Mouse (Mus musculus): ENCODE results near the gene Olfr129. TPM values are rescaled to one million over a fixed set of nuclear protein-coding genes. Genes with fewer than 3 reads are reported as not detected.

Gene Olfr129
- not detected in 2 replicates for polyA plus RNA-seq (2012; rRNA removed)

- TF ChIP-seq POLR2A (IDR thresholded peaks at IDR 0.05; ENCODE audit: borderline replicate concordance, insufficient read depth, low read length) = no peak
- no peak for TF ChIP-seq CTCF (IDR thresholded peaks at IDR 0.05; ENCODE audit: borderline replicate concordance, insufficient read depth, low read depth, low read length)
- DNase-seq = no peak
- WGBS = 49% methylated on average over 1 of the region's 1 CpGs
- Histone ChIP-seq H3K27me3 (ENCODE audit: control insufficient read depth, insufficient read depth, low read length) (no peaks in the 10 kb centered on the region), H3K27ac (ENCODE audit: insufficient read depth, low read length) (no peak within 1 kb of the TSS), H3K4me3 (replicated peaks; ENCODE audit: insufficient read depth, low read depth, low read length) (no peak within 1 kb of the TSS), H3K4me1 (ENCODE audit: control insufficient read depth, insufficient read depth, low read length) (no peaks in the 10 kb centered on the region)
Observed at GRCm38 (mm10) chr17:38059979-38060378, at the start of gene Olfr129. Gene Olfr129 (minus strand): TSS chr17:38060079.

- DNase-seq = no peak
- Histone ChIP-seq H3K4me1 (ENCODE audit: control insufficient read depth, insufficient read depth, low read length) (no peaks in the 10 kb centered on the region), H3K4me3 (replicated peaks; ENCODE audit: insufficient read depth, low read depth, low read length) (no peak within 1 kb of the TSS), H3K27me3 (ENCODE audit: control insufficient read depth, insufficient read depth, low read length) (no peaks in the 10 kb centered on the region), H3K27ac (ENCODE audit: insufficient read depth, low read length) (no peak within 1 kb of the TSS)
- TF ChIP-seq POLR2A (IDR thresholded peaks at IDR 0.05; ENCODE audit: borderline replicate concordance, insufficient read depth, low read length) (no peak), CTCF (IDR thresholded peaks at IDR 0.05; ENCODE audit: borderline replicate concordance, insufficient read depth, low read depth, low read length) (no peak)
Observed at GRCm38 (mm10) chr17:38088593-38088992, 28.7 kb upstream of the Olfr129 start, which contains the start of gene Olfr131. Gene Olfr131 (minus strand): TSS chr17:38088693.

- Histone ChIP-seq H3K27ac (ENCODE audit: insufficient read depth, low read length) (no peak overlapping the region), H3K4me3 (replicated peaks; ENCODE audit: insufficient read depth, low read depth, low read length) (no peak overlapping the region), H3K4me1 (ENCODE audit: control insufficient read depth, insufficient read depth, low read length) (no peaks in the 10 kb centered on the region), H3K27me3 (ENCODE audit: control insufficient read depth, insufficient read depth, low read length) (no peaks in the 10 kb centered on the region)
- WGBS = 78% methylated on average over 4 of the region's 4 CpGs
- no peak for DNase-seq
- TF ChIP-seq POLR2A (IDR thresholded peaks at IDR 0.05; ENCODE audit: borderline replicate concordance, insufficient read depth, low read length) = no peak
- TF ChIP-seq CTCF (IDR thresholded peaks at IDR 0.05; ENCODE audit: borderline replicate concordance, insufficient read depth, low read depth, low read length) = no peak
Observed at GRCm38 (mm10) chr17:38082364-38082763, 22.5 kb upstream of the Olfr129 start.

- 87% methylated on average over 1 of the region's 1 CpGs for WGBS
- TF ChIP-seq CTCF (IDR thresholded peaks at IDR 0.05; ENCODE audit: borderline replicate concordance, insufficient read depth, low read depth, low read length) = no peak
- no peak for TF ChIP-seq POLR2A (IDR thresholded peaks at IDR 0.05; ENCODE audit: borderline replicate concordance, insufficient read depth, low read length)
- Histone ChIP-seq H3K4me3 (replicated peaks; ENCODE audit: insufficient read depth, low read depth, low read length) (no peak within 1 kb of the TSS), H3K27me3 (ENCODE audit: control insufficient read depth, insufficient read depth, low read length) (no peaks in the 10 kb centered on the region), H3K27ac (ENCODE audit: insufficient read depth, low read length) (no peak within 1 kb of the TSS), H3K4me1 (ENCODE audit: control insufficient read depth, insufficient read depth, low read length) (no peaks in the 10 kb centered on the region)
- no peak for DNase-seq
Observed at GRCm38 (mm10) chr17:38063621-38064020, 3.7 kb upstream of the Olfr129 start, which contains the start of gene Olfr130. Gene Olfr130 (plus strand): TSS chr17:38063921.

- TF ChIP-seq CTCF (IDR thresholded peaks at IDR 0.05; ENCODE audit: borderline replicate concordance, insufficient read depth, low read depth, low read length) (no peak), POLR2A (IDR thresholded peaks at IDR 0.05; ENCODE audit: borderline replicate concordance, insufficient read depth, low read length) (no peak)
- no peak overlapping the region for H3K4me3 ChIP-seq (replicated peaks; ENCODE audit: insufficient read depth, low read depth, low read length)
- H3K27me3 ChIP-seq (ENCODE audit: control insufficient read depth, insufficient read depth, low read length) = no peaks in the 10 kb centered on the region
- 22% methylated on average over 5 of the region's 5 CpGs for WGBS
- H3K4me1 ChIP-seq (ENCODE audit: control insufficient read depth, insufficient read depth, low read length) = no peaks in the 10 kb centered on the region
- H3K27ac ChIP-seq (ENCODE audit: insufficient read depth, low read length) = no peak overlapping the region
- DNase-seq = no peak
Observed at GRCm38 (mm10) chr17:38026297-38026696, 33.6 kb downstream of the Olfr129 start.

GRCm38 (mm10) chr17:38016341-38016740 is 43.5 kb downstream of the Olfr129 start:
- Histone ChIP-seq H3K27me3 (ENCODE audit: control insufficient read depth, insufficient read depth, low read length) (no peaks in the 10 kb centered on the region), H3K27ac (ENCODE audit: insufficient read depth, low read length) (no peak overlapping the region), H3K4me3 (replicated peaks; ENCODE audit: insufficient read depth, low read depth, low read length) (no peak overlapping the region), H3K4me1 (ENCODE audit: control insufficient read depth, insufficient read depth, low read length) (no peaks in the 10 kb centered on the region)
- no peak for DNase-seq
- TF ChIP-seq CTCF (IDR thresholded peaks at IDR 0.05; ENCODE audit: borderline replicate concordance, insufficient read depth, low read depth, low read length) (no peak), POLR2A (IDR thresholded peaks at IDR 0.05; ENCODE audit: borderline replicate concordance, insufficient read depth, low read length) (no peak)
- 73% methylated on average over 2 of the region's 2 CpGs for WGBS

- DNase-seq = no peak
- Histone ChIP-seq H3K4me3 (replicated peaks; ENCODE audit: insufficient read depth, low read depth, low read length) (no peak overlapping the region), H3K4me1 (ENCODE audit: control insufficient read depth, insufficient read depth, low read length) (no peaks in the 10 kb centered on the region), H3K27me3 (ENCODE audit: control insufficient read depth, insufficient read depth, low read length) (no peaks in the 10 kb centered on the region), H3K27ac (ENCODE audit: insufficient read depth, low read length) (no peak overlapping the region)
- 42% methylated on average over 2 of the region's 2 CpGs for WGBS
- TF ChIP-seq POLR2A (IDR thresholded peaks at IDR 0.05; ENCODE audit: borderline replicate concordance, insufficient read depth, low read length) (no peak), CTCF (IDR thresholded peaks at IDR 0.05; ENCODE audit: borderline replicate concordance, insufficient read depth, low read depth, low read length) (no peak)
Observed at GRCm38 (mm10) chr17:38004996-38005395, 54.9 kb downstream of the Olfr129 start.

Other genes starting within 250 kb of the Olfr129 start
- not detected in 2 replicates for gene Olfr125, start 227.1 kb downstream of the Olfr129 start, polyA plus RNA-seq (2012; rRNA removed)
- gene Olfr126, start 212.6 kb downstream of the Olfr129 start, polyA plus RNA-seq (2012; rRNA removed) = not detected in 2 replicates
- not detected in 2 replicates for gene Olfr127, start 159.6 kb downstream of the Olfr129 start, polyA plus RNA-seq (2012; rRNA removed)
- gene Olfr128, start 139.5 kb downstream of the Olfr129 start, polyA plus RNA-seq (2012; rRNA removed) = not detected in 2 replicates
- gene Olfr761, start 107.0 kb downstream of the Olfr129 start, polyA plus RNA-seq (2012; rRNA removed) = not detected in 2 replicates
- not detected in 2 replicates for gene Olfr130, start 3.8 kb upstream of the Olfr129 start, polyA plus RNA-seq (2012; rRNA removed)
- gene Olfr131, start 28.6 kb upstream of the Olfr129 start, polyA plus RNA-seq (2012; rRNA removed) = not detected in 2 replicates
- gene Olfr132, start 74.4 kb upstream of the Olfr129 start, polyA plus RNA-seq (2012; rRNA removed) = not detected in 2 replicates
- gene Olfr133, start 85.2 kb upstream of the Olfr129 start, polyA plus RNA-seq (2012; rRNA removed) = not detected in 2 replicates
- not detected in 2 replicates for gene Olfr134, start 111.3 kb upstream of the Olfr129 start, polyA plus RNA-seq (2012; rRNA removed)
- not detected in 2 replicates for gene Olfr135, start 144.3 kb upstream of the Olfr129 start, polyA plus RNA-seq (2012; rRNA removed)
- not detected in 2 replicates for gene Olfr138, start 201.0 kb upstream of the Olfr129 start, polyA plus RNA-seq (2012; rRNA removed)
- gene Olfr137, start 247.5 kb upstream of the Olfr129 start, polyA plus RNA-seq (2012; rRNA removed) = not detected in 2 replicates